Mouse (Mus musculus): ENCODE data around the gene Klc2.
"Not testable (repeated sequence)": the region's sequence is repeated elsewhere in the genome, so short reads cannot be mapped to it uniquely, and the experiment has no call there.

Klc2 gene

DNA sequence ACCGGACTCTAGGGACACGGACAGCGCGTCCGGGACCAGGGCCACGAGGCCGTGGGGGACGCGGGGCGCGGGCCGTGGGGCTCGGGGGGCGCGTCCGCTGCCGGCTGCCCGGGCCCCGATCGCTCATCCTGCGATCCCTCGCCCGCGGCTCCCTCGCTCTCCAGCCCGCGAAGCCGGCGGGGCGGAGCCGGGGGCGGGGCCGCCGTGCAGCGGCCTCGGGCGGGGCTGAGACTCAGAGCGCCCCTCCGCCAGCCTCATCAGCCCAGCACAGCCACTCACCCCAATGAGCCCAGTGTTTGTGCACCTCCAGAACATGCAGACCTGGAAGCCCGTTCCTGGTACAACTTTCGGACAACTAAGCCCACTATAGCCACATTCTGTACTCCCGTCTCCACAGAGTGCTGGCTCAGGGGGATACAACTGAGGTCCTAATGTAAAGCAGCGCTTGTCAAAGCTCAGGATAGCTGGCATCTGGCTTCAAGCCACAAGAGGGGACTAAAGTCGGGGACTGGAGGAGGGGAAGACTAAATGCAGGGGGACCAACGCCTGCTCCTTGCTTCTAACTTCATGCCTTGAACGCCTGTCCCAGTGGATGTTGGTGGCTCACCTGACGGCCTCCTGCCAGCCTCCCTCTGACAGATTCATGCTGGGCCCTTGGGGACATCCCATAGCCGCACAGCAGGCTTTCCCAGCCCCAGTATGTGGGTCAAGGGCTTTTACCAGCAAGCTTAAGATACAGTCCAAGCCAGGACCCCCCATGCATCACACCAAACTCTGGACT, 19.8 kb downstream of the Klc2 start, which contains the start of gene Cnih2:
TSS of gene Cnih2 (minus strand) at position 159 of the 781 bp plus-strand sequence.
- DNase-seq = peak; percentile 83

DNA sequence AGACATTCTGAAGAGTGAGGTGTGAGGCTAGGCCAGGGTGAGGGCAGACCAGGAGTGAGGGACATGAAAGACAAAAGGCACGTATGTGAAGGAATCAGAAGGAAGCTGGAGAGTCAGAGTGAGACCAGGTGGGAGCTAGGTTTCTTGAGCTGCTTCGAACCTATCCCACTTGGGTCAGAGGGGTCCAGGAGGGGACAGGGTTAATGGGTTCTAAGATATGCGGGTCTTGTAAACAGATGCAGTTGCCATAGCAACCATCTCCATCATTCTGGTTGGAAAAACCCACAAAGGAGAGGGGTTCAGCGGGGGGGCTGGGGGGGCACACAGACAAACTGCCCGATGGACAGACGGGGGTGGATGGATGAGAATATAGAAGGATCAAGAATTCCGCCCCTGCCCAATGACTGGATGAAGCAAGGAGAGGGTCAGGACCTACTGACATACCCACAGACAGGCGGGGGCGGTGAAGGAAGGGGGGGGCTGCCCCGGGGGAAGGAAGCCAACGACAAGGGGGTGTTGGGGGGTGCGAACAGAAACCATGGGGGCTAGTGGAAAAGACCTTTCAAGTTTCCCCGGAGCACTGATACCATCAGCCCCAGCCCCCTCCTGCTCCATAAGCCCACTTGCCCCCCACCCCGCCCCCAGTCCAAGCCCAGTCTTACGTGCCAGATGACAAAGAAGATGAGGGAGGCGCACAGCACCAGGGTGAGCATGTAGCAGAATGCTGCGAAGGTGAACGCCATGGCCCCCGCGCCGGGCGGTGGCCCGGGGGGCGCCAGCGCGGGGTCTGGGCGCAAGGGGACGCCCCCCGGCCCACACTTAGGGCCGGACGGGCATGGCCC, 20.6 kb downstream of the Klc2 start:
- no peak for DNase-seq

DNA sequence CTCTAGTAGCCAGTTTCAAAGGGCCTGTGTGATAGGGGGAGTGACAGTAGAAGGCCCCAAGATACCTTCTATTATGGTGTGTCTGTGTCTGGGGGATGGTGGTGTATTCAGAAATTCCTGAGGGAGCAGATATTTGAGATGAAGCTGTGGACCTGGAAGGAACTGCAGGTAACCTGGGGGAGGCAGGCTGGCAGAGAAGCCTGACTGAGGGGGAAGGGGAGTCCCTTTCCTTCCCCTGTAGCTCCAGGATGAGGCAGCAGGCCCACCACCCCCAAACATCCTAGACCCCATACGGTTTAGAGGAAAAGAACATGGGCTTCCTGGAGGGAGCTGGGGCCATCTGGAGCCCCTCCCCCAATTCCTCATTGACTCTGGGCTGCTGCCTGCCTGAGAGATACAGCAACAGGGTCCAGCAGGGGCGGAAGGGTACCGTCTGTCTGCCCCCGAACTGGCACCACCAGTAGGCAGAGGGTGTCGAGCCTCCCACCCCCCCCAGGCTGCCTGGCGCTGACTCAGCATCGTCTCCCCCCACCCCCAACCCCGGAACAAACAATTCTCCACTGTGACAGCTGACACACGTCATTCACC, 22.4 kb downstream of the Klc2 start:
- no peak for DNase-seq

DNA sequence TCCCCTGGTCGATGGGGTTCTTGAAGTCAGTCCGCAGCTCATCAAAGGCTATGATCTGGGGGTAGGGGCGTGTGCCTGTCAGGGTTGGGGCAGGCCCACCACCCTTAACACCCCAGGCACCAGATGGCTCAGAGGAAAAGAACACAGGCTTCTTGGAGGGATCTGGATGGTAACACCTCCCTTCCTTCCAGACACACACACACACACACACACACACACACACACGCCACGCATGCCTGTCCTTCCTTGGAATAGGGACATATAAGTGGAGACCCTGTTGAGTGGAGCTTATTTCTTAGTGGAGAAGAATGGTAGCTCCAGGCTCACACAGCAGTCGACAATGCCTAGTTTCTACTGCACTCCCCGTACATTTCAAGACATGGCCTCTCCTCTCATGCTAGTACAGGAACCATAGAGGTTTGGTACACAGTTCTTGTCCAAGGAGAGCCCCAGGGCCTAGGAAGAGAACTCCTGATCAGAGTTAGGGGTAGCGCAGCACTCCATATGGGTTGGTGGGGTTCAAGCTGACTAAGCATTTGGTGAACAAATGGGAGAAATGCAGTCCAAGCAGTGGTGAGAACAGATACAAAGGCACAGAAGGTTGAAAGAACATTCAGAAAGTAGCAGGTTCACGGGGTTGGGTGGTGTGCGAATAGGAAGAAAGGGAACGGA, 23.5 kb downstream of the Klc2 start:
- no peak for DNase-seq

DNA sequence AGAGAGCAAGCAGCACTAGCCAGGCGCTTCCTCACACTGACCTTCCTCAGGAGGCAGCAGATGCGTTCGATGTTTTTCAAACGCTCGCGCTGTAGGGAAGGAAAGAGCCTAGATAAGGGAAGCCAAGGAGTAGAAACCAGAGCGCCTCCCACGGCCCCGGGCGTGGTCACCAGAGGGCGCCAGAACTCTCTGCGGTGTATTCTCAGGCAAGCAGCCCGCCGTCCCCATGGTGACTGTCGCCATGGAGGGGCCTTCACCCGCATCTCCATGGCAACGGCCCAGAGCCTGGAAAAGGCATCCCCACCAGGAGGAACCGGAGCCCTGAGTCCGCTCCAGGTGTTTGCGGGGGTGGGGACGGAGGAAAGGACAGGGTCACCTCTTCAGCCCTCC, 24.1 kb downstream of the Klc2 start:
- DNase-seq = peak; percentile 96

DNA sequence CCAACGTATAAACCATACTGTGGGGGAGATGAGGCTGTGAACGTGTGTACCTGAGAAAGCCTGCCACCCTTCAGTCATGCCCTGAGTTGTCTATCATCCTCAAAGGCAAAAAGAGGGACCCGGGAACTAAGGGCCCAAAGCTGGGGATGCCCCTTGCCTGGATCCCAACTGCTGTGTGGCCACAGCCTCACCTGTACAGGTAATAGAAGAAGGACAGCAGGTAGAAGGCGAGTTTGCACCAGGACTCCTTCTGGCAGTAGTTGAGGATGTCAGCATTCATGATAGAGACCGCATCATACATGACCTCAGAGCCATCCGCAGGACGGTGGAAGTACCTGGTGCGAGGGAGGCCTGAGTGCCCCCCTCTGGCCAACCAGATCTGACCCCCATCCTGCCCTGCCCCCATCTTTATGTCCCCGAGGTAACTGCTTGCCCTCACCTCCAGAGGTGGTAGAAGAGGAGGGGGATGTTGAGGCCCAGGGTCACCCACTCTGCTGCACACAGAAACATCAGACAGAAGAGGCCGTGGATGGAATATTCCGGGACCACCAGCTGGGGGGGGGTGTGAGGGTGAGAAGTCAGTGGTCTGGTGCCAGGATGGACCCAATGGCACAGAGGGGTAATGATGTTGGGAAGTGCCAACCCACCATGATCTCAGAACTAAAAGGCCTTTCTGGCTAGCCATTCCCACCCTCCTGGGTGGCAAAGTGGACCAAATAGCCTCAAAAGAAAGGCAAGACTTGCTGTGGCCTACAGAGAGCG, 24.7 kb downstream of the Klc2 start:
- no peak for DNase-seq

DNA sequence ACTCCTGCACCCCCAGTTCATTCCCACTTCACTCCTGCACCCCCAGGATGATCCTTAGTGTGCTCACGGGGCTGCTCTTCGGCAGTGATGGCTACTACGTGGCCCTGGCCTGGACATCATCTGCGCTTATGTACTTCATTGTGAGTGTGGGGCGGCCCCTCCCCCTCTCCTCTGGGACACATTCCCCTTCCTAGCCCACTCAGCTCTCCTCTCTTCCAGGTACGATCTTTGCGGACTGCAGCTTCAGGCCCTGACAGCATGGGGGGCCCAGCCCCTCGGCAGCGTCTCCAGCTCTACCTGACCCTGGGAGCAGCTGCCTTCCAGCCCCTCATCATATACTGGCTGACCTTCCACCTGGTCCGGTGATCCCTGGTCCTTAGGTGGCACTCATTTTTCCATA, 26.3 kb downstream of the Klc2 start:
- DNase-seq = no peak

DNA sequence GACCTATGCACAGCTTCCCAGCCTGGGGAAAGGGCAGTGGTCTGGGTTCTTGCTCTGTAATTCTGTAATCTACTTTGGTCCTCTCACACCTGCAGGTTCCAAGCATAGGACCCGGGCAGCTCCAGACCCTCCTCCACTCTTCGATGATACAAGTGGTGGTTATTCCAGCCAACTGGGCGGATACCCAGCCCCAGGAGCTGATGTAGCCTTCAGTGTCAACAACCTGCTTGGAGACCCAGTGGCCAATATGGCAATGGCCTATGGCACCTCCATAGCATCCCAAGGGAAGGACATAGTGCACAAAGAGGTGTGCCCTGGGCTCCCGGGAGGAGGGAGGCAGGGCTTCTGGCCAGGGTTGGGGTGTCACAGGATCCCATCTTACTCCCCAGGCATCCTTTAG, 29.0 kb downstream of the Klc2 start:
- no peak for DNase-seq

DNA sequence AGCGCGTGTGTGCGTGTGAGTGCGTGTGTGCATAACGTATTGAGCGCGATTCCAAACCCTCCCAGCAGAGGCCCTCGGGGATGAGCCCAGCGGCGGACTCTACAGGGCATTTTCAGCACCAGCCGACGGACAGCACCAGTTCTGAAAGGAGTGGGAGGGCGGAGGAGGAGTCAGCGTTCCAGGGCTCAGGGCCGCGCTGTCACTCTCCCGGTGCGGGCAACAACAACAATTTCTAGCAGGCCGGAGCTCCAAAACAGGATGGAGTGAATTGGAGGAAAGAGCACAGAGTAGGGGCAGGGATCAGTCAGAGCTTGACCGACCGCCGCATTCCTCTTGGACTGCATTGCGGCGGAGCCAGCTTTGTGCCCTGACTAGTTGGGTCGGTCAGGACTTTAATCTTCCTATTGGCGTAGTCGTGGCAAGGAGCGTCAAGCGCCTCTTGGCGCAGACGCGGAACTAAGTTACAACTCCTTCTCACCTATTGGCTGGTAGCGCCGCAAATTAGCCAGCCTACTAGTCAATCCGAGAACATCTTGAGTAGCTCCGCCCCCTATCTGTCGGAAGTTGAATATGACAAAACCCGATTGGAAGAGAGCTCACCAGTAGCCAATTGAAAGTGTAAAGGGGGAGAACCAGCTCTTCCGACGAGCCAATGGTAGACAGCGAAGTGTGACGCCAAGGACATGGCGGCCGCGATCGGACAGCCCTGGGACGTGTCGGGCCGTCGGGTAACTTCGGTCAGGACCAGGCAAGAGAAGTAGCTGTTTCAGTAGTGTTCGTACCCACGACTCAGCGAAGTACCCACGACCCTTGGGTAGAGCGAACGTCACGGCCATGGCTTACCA, 30.3 kb downstream of the Klc2 start, which contains the start of gene Yif1a:
TSS of gene Yif1a (plus strand) at position 655 of the 845 bp plus-strand sequence.
- DNase-seq = peak; percentile 95

DNA sequence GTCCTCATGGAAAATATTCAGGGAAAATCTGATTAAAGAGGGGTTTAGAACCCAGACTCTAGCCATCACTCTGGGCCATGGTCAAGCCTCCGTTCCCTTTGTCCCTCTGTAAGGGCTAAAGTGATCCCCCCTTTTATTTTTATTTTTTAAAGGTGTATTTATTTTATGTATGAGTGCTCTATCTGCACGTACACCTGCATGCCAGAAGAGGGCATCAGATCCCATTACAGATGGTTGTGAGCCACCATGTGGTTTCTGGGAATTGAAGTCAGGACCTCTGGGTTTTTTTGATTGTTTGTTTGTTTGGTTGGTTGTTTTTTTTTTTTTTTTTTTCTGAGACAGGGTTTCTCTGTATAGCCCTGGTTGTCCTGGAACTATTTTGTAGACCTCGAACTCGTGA, 31.8 kb downstream of the Klc2 start:
- not testable (repeated sequence) for DNase-seq

DNA sequence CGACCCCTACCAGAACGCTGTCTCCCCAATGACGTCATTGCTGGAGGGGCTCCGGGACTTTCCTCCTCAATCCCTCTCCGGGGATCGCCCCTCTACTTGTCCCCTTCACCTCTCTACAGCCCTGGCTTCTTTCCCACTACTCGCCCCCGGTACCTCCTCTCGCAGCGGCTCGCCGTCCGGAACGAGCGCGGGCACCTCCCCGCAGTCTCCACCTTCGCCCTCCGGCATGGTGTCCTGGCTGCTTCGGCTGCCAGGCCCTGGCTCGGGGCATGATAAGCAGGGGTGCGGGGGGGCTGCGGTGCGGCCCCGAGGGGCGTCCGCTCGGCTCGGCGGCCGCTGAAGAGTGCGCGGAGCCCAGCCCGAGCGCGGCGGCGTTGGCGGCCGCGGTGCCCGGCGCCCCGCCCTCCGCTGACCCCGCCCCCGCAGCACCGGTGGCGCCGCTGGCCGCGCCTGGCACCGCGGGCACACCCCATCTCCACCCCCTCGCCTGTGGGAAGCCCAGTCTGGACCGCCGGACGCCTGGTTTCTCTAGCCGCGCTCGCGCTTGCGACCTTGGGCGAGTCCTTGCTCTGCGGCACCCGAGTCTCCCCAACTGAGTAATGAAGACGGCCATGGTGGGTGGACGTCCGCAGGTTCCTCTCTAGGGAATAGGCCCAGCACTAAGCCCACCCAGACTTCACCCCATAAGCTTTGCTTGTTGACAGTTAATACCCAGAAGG, 33.1 kb downstream of the Klc2 start, which contains the start of gene Tmem151a:
TSS of gene Tmem151a (minus strand) at position 387 of the 719 bp plus-strand sequence.
- no peak for DNase-seq

DNA sequence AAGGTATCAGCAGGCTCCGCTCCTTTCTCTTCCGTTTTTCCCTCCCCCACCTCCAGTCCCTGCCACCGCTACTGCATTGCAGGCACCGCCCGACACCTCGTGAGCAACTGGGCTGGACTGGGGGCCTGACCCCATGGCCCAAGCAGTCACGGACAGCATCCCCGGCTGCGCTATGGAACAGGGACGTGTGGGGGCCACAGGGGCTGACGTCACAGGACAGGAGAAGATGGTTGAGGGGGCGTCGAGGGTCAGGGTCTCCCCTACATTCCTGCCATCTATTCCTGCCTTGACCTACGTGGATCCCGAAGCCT, 33.6 kb downstream of the Klc2 start:
- no peak for DNase-seq

DNA sequence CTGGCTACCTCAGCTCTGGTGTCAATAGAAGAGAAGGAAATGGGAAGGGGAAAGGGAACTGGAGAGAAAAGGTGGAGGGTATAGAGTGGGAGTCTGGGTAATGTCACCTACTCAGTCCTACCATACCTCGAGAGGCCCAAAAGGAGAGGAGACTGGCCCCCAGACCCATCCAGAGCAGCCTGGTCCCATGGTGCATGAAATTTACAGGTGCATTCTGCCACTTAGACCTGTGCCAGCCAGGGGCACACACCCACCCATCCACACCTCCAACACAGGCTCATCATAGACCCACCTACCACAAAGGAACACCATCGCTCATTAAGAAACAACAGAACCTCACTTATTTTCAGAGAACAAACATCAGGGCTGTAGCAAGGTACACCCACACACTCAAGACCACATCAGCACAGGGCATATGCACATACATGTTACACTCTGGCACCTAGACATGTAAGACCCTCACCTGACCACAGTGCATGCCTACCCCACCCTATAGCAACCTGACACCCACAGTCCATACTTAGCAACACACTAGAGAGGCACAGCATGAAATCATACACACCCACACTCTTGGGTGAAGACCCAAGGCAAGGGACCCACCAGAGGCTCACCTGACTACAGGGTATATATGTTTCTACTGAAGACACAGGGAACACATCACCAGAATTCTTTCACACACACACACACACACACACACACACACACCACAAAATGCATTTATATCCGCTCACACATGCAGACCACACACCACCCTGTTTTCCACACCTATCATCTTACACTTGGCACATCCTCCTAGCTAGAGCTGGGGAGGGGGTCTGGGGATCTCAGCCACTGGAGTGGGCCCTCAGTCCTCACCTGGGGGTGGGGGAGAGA, 34.2 kb downstream of the Klc2 start:
- no peak for DNase-seq

DNA sequence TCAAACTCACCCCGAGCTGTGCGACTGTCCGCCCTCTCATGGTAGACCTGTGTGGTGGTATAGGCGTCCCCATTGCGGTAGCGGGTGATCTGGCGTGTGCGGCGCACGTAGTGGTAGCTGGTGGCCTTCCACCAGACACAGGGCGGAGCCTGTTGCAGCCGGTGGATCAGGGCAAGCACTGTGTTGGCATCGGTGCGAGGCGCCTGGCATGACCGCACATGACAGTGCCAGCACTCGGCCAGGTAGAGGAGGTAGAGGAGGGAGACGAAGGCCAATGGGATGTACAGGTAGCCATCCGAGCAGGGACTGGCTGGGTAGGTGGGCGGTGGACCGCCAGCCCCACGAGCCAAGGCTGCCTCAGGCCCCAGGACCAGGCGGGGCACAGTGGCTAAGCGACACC, 35.8 kb downstream of the Klc2 start:
- no peak for DNase-seq

DNA sequence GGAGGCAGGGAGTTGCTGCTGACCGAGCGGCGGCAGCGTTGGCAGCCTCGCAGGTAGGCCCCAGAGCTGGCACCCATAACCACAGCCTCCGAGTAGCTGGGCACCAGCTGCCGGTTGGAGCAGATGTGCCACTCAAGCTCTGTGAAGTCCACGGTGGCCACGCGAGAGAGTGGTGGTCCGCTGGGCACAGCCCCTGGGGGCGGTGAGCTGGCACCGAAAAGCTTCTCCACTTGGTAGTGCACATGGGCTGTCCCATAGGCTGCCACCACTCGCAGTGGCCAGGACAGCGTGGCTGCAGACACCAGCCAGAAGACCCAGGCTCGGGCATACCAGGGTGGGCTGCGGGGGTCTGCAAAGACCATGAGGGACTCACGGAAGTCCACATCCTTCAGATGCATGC, 36.4 kb downstream of the Klc2 start:
- DNase-seq = no peak

DNA sequence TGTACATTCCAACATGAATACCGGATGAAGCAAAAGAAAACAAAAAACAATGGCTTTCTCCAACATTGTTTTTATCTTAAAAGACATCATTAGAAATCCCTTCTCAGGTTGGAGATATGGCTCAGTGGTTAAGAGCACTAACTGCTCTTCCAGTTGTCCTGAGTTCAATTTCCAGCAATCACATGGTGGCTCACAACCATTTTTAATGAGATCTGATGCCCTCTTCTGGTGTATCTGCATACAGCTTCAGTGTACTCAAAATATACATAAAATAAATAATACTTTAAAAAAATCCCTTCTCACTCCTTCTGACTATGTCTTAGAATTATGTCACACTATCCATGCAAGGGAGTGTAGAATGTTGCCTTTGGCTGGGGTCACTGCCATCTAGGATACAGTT, 39.1 kb downstream of the Klc2 start:
- DNase-seq = no peak

DNA sequence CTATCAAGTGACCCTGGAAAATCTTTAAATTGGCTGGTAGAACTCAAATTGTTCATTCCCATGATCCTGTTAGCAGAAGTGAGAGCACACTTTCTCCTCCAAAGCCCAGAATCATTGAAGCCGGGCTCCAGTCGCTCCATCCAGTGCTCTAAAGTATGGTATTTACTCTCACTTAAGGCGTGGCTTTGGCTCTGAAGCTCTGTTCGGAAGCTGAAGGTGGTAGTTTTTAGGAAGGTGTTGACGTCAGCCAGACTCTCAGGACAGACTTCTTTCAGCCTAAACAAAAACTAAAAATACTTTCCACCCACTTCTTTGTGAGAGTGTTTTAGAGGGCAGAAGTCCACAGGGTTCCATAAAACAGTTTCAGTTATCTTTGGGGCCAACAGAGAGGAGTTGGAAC, 44.8 kb downstream of the Klc2 start:
- no peak for DNase-seq

DNA sequence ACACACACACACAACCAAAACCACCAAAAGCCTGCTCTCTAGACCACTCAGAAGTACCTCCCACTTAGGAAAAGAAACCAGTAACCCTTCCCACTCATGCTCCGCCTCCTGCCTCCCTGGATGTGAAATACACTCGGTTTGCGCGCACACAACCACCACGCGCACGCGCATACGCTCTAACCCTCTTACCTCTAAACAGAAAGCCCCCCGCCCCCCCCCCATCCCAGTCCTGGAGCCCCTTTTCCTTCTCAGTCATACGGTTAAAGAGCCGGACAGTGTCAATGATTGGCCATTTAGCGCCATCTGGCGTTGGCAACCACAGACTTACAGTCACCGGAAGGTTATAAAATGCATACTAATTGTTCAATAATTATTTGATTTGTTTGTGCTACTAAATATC, 45.3 kb downstream of the Klc2 start:
- peak; percentile 71 for DNase-seq

DNA sequence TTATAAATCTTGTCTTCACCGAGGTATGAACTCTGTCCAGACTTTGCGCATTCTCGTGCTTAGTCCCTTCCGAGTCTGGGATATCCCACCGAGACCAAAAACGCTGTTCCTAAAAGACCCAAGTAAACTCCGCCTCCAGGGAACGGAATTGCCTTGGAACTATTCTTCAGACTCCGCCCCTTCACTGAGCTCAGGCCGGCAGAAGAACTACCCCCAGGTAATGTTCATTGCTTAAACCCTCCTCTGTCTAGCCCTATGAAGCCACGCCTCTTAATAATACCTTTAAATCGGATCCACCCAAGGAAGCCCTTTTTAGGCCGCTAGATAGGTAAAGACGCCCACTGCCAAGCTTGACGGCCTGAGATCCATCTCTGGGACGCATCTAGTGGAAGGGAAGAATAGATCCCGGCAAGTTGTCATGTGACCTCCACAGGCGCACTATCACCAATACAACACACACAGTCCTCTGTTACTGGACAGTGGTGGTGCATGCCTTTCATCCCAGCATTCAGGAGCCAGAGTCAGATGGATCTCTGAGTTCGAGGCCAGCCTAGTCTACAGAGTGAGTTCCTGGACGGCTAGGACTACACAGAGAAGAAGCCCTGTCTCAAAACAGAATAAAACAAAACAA, 45.9 kb downstream of the Klc2 start:
- DNase-seq = no peak
